Mouse (Mus musculus): ENCODE results near the gene Wars. TPM values are rescaled to one million over a fixed set of nuclear protein-coding genes. Genes with fewer than 3 reads are reported as not detected.

Gene Wars
- polyA plus RNA-seq, 1 experiment from 2014 or later: 101 TPM

- Histone ChIP-seq H3K9me3 (replicated peaks; ENCODE audit: control insufficient read depth, low read length) (no peaks in the 10 kb centered on the region), H3K4me3 (ENCODE audit: low read depth, low read length) (no peak overlapping the region), H3K4me1 (ENCODE audit: control insufficient read depth, insufficient read depth, low read length) (no peaks in the 10 kb centered on the region), H3K27ac (ENCODE audit: low read depth, low read length) (no peak overlapping the region), H3K4me2 (ENCODE audit: low read length) (no peak overlapping the region), H3K9ac (ENCODE audit: low read length) (no peak overlapping the region), H3K36me3 (ENCODE audit: control insufficient read depth, insufficient read depth, low read length) (peaks cover 26% of the 10 kb centered on the region), H3K27me3 (replicated peaks; ENCODE audit: control insufficient read depth, insufficient read depth, low read length) (no peaks in the 10 kb centered on the region)
- ATAC-seq (no peak), DNase-seq (ENCODE audit: low spot score) (no peak)
- 91% methylated on average over 4 of the region's 4 CpGs for WGBS
Measured at GRCm38 (mm10) chr12:108820461-108820860, 73.5 kb downstream of the Wars start.

DNA sequence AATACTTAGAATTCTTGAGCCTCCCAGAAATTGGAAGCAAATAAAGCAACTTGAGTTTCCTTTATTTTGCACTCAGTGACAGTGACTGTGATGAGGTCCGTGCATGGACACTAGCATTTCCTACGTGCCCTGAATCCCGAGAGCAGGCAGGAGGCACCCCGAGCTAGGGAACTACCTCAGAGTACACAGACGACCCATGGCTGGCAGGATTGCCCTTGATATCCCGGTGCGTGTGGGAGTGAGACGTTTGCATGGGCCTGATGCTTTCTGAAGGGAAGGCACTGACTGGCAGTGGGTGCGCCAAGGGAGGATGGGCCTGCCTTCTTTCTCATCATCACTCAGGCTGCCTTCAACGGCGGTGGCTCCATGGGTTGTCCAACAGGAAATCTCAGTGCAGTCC lies 77.4 kb downstream of the Wars start:
- ATAC-seq: no peak

GRCm38 (mm10) chr12:108814470-108814869 lies 79.5 kb downstream of the Wars start:
- DNase-seq (ENCODE audit: low spot score) (no peak), ATAC-seq (no peak)
- Histone ChIP-seq H3K4me2 (ENCODE audit: low read length) (no peak overlapping the region), H3K27ac (ENCODE audit: low read depth, low read length) (no peak overlapping the region), H3K36me3 (ENCODE audit: control insufficient read depth, insufficient read depth, low read length) (peaks cover 35% of the 10 kb centered on the region), H3K27me3 (replicated peaks; ENCODE audit: control insufficient read depth, insufficient read depth, low read length) (no peaks in the 10 kb centered on the region), H3K9me3 (replicated peaks; ENCODE audit: control insufficient read depth, low read length) (no peaks in the 10 kb centered on the region), H3K4me3 (ENCODE audit: low read depth, low read length) (no peak overlapping the region), H3K9ac (ENCODE audit: low read length) (no peak overlapping the region), H3K4me1 (ENCODE audit: control insufficient read depth, insufficient read depth, low read length) (no peaks in the 10 kb centered on the region)
- WGBS: 94% methylated on average over 6 of the region's 6 CpGs

More for the DNA sequence above, 77.4 kb downstream of the Wars start:
- no peak for DNase-seq (ENCODE audit: low spot score)
- Histone ChIP-seq H3K9ac (ENCODE audit: low read length) (no peak overlapping the region), H3K4me3 (ENCODE audit: low read depth, low read length) (no peak overlapping the region), H3K4me2 (ENCODE audit: low read length) (no peak overlapping the region), H3K36me3 (ENCODE audit: control insufficient read depth, insufficient read depth, low read length) (peaks cover 35% of the 10 kb centered on the region), H3K4me1 (ENCODE audit: control insufficient read depth, insufficient read depth, low read length) (no peaks in the 10 kb centered on the region), H3K27me3 (replicated peaks; ENCODE audit: control insufficient read depth, insufficient read depth, low read length) (no peaks in the 10 kb centered on the region), H3K9me3 (replicated peaks; ENCODE audit: control insufficient read depth, low read length) (no peaks in the 10 kb centered on the region), H3K27ac (ENCODE audit: low read depth, low read length) (no peak overlapping the region)
- 88% methylated on average over 11 of the region's 11 CpGs for WGBS

DNA sequence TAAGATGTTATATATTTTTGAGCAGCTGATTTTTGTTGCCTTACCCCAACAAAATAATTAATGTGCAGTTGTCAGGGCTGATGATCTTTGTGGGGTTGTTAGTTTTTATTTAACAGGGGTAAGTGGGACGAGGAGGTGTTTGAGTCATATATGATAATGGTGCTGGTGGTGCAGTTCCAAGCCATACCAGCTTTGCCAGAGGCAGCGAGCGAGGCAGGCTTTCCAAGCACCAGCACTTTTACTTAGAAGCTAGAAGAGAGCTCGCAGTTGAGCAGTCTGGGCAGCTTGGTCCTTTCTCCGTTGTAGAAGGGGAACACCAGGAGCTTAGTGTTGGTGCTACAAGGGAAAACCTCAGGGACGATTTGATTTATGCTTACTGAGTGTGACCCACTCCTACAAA lies 81.5 kb downstream of the Wars start:
- Histone ChIP-seq H3K4me3 (ENCODE audit: low read depth, low read length) (no peak overlapping the region), H3K4me2 (ENCODE audit: low read length) (no peak overlapping the region), H3K27ac (ENCODE audit: low read depth, low read length) (no peak overlapping the region), H3K4me1 (ENCODE audit: control insufficient read depth, insufficient read depth, low read length) (no peaks in the 10 kb centered on the region), H3K9ac (ENCODE audit: low read length) (no peak overlapping the region), H3K36me3 (ENCODE audit: control insufficient read depth, insufficient read depth, low read length) (peaks cover 28% of the 10 kb centered on the region), H3K27me3 (replicated peaks; ENCODE audit: control insufficient read depth, insufficient read depth, low read length) (no peaks in the 10 kb centered on the region), H3K9me3 (replicated peaks; ENCODE audit: control insufficient read depth, low read length) (no peaks in the 10 kb centered on the region)
- DNase-seq (ENCODE audit: low spot score) (no peak), ATAC-seq (no peak)
- 81% methylated on average over 6 of the region's 6 CpGs for WGBS

DNA sequence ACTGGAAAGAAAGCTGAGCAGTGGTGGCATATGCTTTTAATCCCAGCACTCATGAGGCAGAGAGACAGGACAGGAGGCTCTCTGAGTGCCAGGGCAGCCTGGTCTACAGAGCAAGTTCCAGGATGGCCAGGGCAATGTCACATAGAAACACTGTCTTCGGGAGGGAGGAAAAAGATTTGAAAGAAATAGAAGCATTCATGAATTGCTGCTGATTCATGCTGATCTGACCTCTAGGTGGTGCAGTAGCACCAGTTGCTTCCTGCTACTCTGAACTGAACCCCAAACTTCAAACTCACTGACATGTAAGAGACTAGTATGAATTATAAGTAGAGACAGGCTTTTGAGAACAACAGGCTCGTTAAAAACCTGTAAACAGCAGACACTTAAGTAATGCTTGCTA lies 82.8 kb downstream of the Wars start:
- Histone ChIP-seq H3K9ac (ENCODE audit: low read length) (no peak overlapping the region), H3K4me3 (ENCODE audit: low read depth, low read length) (no peak overlapping the region), H3K36me3 (ENCODE audit: control insufficient read depth, insufficient read depth, low read length) (peaks cover 22% of the 10 kb centered on the region), H3K27me3 (replicated peaks; ENCODE audit: control insufficient read depth, insufficient read depth, low read length) (no peaks in the 10 kb centered on the region), H3K9me3 (replicated peaks; ENCODE audit: control insufficient read depth, low read length) (no peaks in the 10 kb centered on the region), H3K4me1 (ENCODE audit: control insufficient read depth, insufficient read depth, low read length) (no peaks in the 10 kb centered on the region), H3K27ac (ENCODE audit: low read depth, low read length) (no peak overlapping the region), H3K4me2 (ENCODE audit: low read length) (no peak overlapping the region)
- ATAC-seq (no peak), DNase-seq (ENCODE audit: low spot score) (no peak)
- 48% methylated on average over 2 of the region's 2 CpGs for WGBS

DNA sequence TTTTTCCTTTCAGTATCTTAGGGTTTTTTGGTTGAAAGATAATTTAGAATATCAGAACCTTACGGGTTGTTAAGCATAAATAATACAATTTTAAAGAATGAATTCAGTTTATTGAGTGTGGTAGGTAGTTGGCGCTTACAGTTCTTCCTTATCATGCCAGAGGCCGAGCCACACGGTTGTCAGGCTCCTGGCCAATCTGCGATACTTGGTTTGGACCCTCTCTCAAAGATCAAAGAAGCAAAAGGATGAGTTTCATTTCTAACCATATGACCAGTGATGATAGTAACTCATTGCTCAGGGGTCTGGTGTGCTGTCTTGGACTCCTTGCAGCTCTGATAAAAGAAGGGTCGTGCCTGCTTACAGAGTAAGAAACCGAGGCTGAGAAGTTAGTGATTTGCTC lies 83.7 kb downstream of the Wars start:
- no peak overlapping the region for H3K9ac ChIP-seq (ENCODE audit: low read length)
- no peaks in the 10 kb centered on the region for H3K27me3 ChIP-seq (replicated peaks; ENCODE audit: control insufficient read depth, insufficient read depth, low read length)
- DNase-seq (ENCODE audit: low spot score): no peak
- H3K36me3 ChIP-seq (ENCODE audit: control insufficient read depth, insufficient read depth, low read length): peaks cover 20% of the 10 kb centered on the region
- no peak overlapping the region for H3K4me3 ChIP-seq (ENCODE audit: low read depth, low read length)
- WGBS: 90% methylated on average over 7 of the region's 7 CpGs
- H3K9me3 ChIP-seq (replicated peaks; ENCODE audit: control insufficient read depth, low read length): no peaks in the 10 kb centered on the region
- H3K4me2 ChIP-seq (ENCODE audit: low read length): no peak overlapping the region
- H3K27ac ChIP-seq (ENCODE audit: low read depth, low read length): no peak overlapping the region
- H3K4me1 ChIP-seq (ENCODE audit: control insufficient read depth, insufficient read depth, low read length): no peaks in the 10 kb centered on the region
- ATAC-seq: no peak

MicroRNAs encoded within 50 kb of the gene (microRNA counts, 519-probe panel; counts per million panel counts)
- microRNA mmu-miR-345-3p (not detected), microRNA mmu-miR-345-5p (4,176 counts per million, percentile 48 among the panel's probes with 10 or more counts)

Small RNAs within 50 kb of the gene (microRNA-seq; reads per million reads assigned to microRNA genes)
- gene Mir345: 95.7 reads per million, percentile 57 among the genes with 10 or more reads in this experiment

Other genes with a start within 250 kb of the Wars start
- gene Degs2, start 191.9 kb downstream of the Wars start, polyA plus RNA-seq (2014; fragmentation: Nextera tagmentation; extraction: Ambion mirVana): 1.1 and 1.3 TPM in 2 replicates
- gene Yy1, start 101.2 kb downstream of the Wars start, polyA plus RNA-seq (2014; fragmentation: Nextera tagmentation; extraction: Ambion mirVana): 15.7 and 17.6 TPM in 2 replicates
- 21.7 and 23.4 TPM in 2 replicates for gene Slc25a29, start 58.3 kb downstream of the Wars start, polyA plus RNA-seq (2014; fragmentation: Nextera tagmentation; extraction: Ambion mirVana)
- gene Slc25a47, start 58.1 kb downstream of the Wars start, polyA plus RNA-seq (2014; fragmentation: Nextera tagmentation; extraction: Ambion mirVana): 14.1 and 17.3 TPM in 2 replicates
- gene Wdr25, start 543 bp downstream of the Wars start, polyA plus RNA-seq (2014; fragmentation: Nextera tagmentation; extraction: Ambion mirVana): 3.5 and 3.7 TPM in 2 replicates
- 16.4 and 20.4 TPM in 2 replicates for gene Begain, start 174.0 kb upstream of the Wars start, polyA plus RNA-seq (2014; fragmentation: Nextera tagmentation; extraction: Ambion mirVana)